Comparison of ENCODE assay signal across 20 mouse cellular contexts in genomic region chr7:142143506-142144010, GRCm38 (mm10). TPM values are rescaled to one million over a fixed set of nuclear protein-coding genes. Genes with fewer than 3 reads are reported as not detected.
"Had no signal": no experiment of that assay in that cellular context is flagged by ENCODE, and none has a peak within 500 bp of the region (broad histone marks: within the 10 kb centered on the region; RNA-seq: fewer than 3 reads in every experiment).

No protein-coding gene starts in this region.

RNA-seq across cellular contexts. Expression of gene Gm45337, which starts 0.8 kb away (rescaled TPM):
- total RNA-seq: gastrocnemius, adult 18-20 months; gastrocnemius, adult 8-10 months; gastrocnemius, postnatal 14 days; gastrocnemius, postnatal 36 days; heart, adult 18-20 months; heart, adult 8-10 months; heart, postnatal 10 days; heart, postnatal 25 days; heart, postnatal 4 days; hindbrain, postnatal 0 days; layer of hippocampus, adult 18-20 months; layer of hippocampus, adult 8-10 months; layer of hippocampus, postnatal 14 days; layer of hippocampus, postnatal 36 days; left cerebral cortex, adult 18-20 months; left cerebral cortex, adult 8-10 months; left cerebral cortex, postnatal 10 days; left cerebral cortex, postnatal 25 days; left cerebral cortex, postnatal 4 days; liver, adult 2 months had no signal

RNA-seq across cellular contexts. Expression of gene Gm39115, which starts 7.7 kb away (rescaled TPM):
- total RNA-seq: gastrocnemius, adult 18-20 months; gastrocnemius, adult 8-10 months; gastrocnemius, postnatal 14 days; gastrocnemius, postnatal 36 days; heart, adult 18-20 months; heart, adult 8-10 months; heart, postnatal 10 days; heart, postnatal 25 days; heart, postnatal 4 days; hindbrain, postnatal 0 days; layer of hippocampus, adult 18-20 months; layer of hippocampus, adult 8-10 months; layer of hippocampus, postnatal 14 days; layer of hippocampus, postnatal 36 days; left cerebral cortex, adult 18-20 months; left cerebral cortex, adult 8-10 months; left cerebral cortex, postnatal 10 days; left cerebral cortex, postnatal 25 days; left cerebral cortex, postnatal 4 days; liver, adult 2 months had no signal

RNA-seq across cellular contexts. Expression of gene Gm29735, which starts 13.4 kb away (rescaled TPM):
- total RNA-seq: gastrocnemius, adult 18-20 months; gastrocnemius, adult 8-10 months; gastrocnemius, postnatal 14 days; gastrocnemius, postnatal 36 days; heart, adult 18-20 months; heart, adult 8-10 months; heart, postnatal 10 days; heart, postnatal 25 days; heart, postnatal 4 days; hindbrain, postnatal 0 days; layer of hippocampus, adult 18-20 months; layer of hippocampus, adult 8-10 months; layer of hippocampus, postnatal 14 days; layer of hippocampus, postnatal 36 days; left cerebral cortex, adult 18-20 months; left cerebral cortex, adult 8-10 months; left cerebral cortex, postnatal 10 days; left cerebral cortex, postnatal 25 days; left cerebral cortex, postnatal 4 days; liver, adult 2 months had no signal

RNA-seq across cellular contexts. Expression of gene Gm4553, which starts 22.0 kb away (rescaled TPM):
- total RNA-seq: gastrocnemius, adult 18-20 months; gastrocnemius, adult 8-10 months; gastrocnemius, postnatal 14 days; gastrocnemius, postnatal 36 days; heart, adult 18-20 months; heart, adult 8-10 months; heart, postnatal 10 days; heart, postnatal 25 days; heart, postnatal 4 days; hindbrain, postnatal 0 days; layer of hippocampus, adult 18-20 months; layer of hippocampus, adult 8-10 months; layer of hippocampus, postnatal 14 days; layer of hippocampus, postnatal 36 days; left cerebral cortex, adult 18-20 months; left cerebral cortex, adult 8-10 months; left cerebral cortex, postnatal 10 days; left cerebral cortex, postnatal 25 days; left cerebral cortex, postnatal 4 days; liver, adult 2 months had no signal

RNA-seq across cellular contexts. Expression of gene Gm45618, which starts 23.0 kb away (rescaled TPM):
- total RNA-seq: gastrocnemius, adult 18-20 months; gastrocnemius, adult 8-10 months; gastrocnemius, postnatal 14 days; gastrocnemius, postnatal 36 days; heart, adult 18-20 months; heart, adult 8-10 months; heart, postnatal 10 days; heart, postnatal 25 days; heart, postnatal 4 days; hindbrain, postnatal 0 days; layer of hippocampus, adult 18-20 months; layer of hippocampus, adult 8-10 months; layer of hippocampus, postnatal 14 days; layer of hippocampus, postnatal 36 days; left cerebral cortex, adult 18-20 months; left cerebral cortex, adult 8-10 months; left cerebral cortex, postnatal 10 days; left cerebral cortex, postnatal 25 days; left cerebral cortex, postnatal 4 days; liver, adult 2 months had no signal
